ENCODE assay signal across 19 mouse cellular contexts in the genomic region with DNA sequence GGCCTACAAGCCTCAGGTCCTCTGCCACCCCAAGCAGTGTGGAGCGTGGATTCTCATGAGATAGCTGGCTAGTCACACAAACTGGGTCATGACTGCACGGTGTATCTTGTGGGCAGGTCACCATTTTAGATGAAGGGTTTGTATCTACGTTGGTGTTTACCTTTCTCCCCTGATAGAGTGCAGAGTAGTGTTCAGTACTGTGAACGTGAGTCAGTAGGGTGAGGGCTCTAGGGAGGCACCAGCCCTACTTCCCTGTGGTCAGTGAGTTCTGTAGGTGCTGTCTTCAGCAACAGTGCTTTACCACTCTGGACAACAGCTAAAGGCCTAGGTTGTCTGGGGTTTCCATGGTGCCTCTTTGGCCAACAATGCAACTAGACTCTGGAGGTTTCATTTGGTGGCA. TPM values are rescaled to one million over a fixed set of nuclear protein-coding genes. Genes with fewer than 3 reads are reported as not detected.
"Had no signal": no experiment of that assay in that cellular context is flagged by ENCODE, and none has a peak within 500 bp of the region (broad histone marks: within the 10 kb centered on the region; RNA-seq: fewer than 3 reads in every experiment).

No protein-coding gene starts in this region.

- H3K9me3 ChIP-seq: liver, embryonic 13.5 days; liver, embryonic 15.5 days; lung, embryonic 15.5 days; megakaryocyte, embryonic 14.5 days; midbrain, embryonic 12.5 days; midbrain, embryonic 15.5 days; neural tube, embryonic 12.5 days had no signal

- DNase-seq: liver, embryonic 13.5 days; liver, postnatal 0 days; lung, adult 2 months; right cerebral cortex, postnatal 25 days; right cerebral cortex, postnatal 4 days; spleen, adult 18-20 months; thymus, adult 2 months; thymus, postnatal 25 days; thymus, postnatal 4 days had no signal

- H3K9ac ChIP-seq: liver, embryonic 13.5 days; liver, embryonic 15.5 days; liver, postnatal 0 days; lung, embryonic 15.5 days; midbrain, embryonic 12.5 days; midbrain, embryonic 15.5 days; neural tube, embryonic 12.5 days had no signal

- H3K36me3 ChIP-seq: liver, embryonic 13.5 days; liver, embryonic 15.5 days; lung, embryonic 15.5 days; midbrain, embryonic 15.5 days; neural tube, embryonic 12.5 days had no signal

- H3K27me3 ChIP-seq: liver, embryonic 13.5 days; liver, embryonic 15.5 days; lung, embryonic 15.5 days; midbrain, embryonic 15.5 days; neural tube, embryonic 12.5 days had no signal

- H3K4me3 ChIP-seq: liver, embryonic 13.5 days; liver, embryonic 15.5 days; lung, embryonic 15.5 days; megakaryocyte, embryonic 14.5 days; midbrain, embryonic 12.5 days; midbrain, embryonic 15.5 days; neural tube, embryonic 12.5 days had no signal

- ATAC-seq: liver, postnatal 0 days; lung, postnatal 0 days; midbrain, embryonic 15.5 days had no signal

- H3K27ac ChIP-seq: liver, embryonic 13.5 days; liver, embryonic 15.5 days; lung, embryonic 15.5 days; macrophage; midbrain, embryonic 12.5 days; midbrain, embryonic 15.5 days; neural tube, embryonic 12.5 days had no signal

- H3K4me2 ChIP-seq: liver, embryonic 11.5 days; liver, embryonic 13.5 days; liver, embryonic 15.5 days; lung, embryonic 15.5 days; midbrain, embryonic 12.5 days; midbrain, embryonic 15.5 days; neural tube, embryonic 12.5 days had no signal

RNA-seq across cellular contexts. Expression of gene Etnk2, which starts 40.6 kb away (rescaled TPM):
- polyA plus RNA-seq: macrophage had no signal

RNA-seq across cellular contexts. Expression of gene Ren1, which starts 53.7 kb away (rescaled TPM):
- polyA plus RNA-seq: macrophage; midbrain, embryonic 12.5 days; midbrain, embryonic 15.5 days; midbrain, postnatal 0 days had no signal
